Mouse (Mus musculus): ENCODE results near the gene Col9a1. TPM values are rescaled to one million over a fixed set of nuclear protein-coding genes. Genes with fewer than 3 reads are reported as not detected.

Gene Col9a1
- polyA plus RNA-seq, 1 experiment from 2014 or later, result 3.0 TPM

- WGBS, result 71% methylated on average over 4 of the region's 4 CpGs
- Histone ChIP-seq H3K4me1 (replicated peaks) (0 out of 2 replicates have a peak, but pooled peaks cover 4% of the 10 kb centered on the region), H3K9ac (no peak overlapping the region), H3K36me3 (no peaks in the 10 kb centered on the region), H3K9me3 (no peaks in the 10 kb centered on the region), H3K27ac (replicated peaks) (peak overlapping the region; percentile 58; the same call in 1 of the 2 replicates), H3K4me2 (no peak overlapping the region), H3K27me3 (no peaks in the 10 kb centered on the region), H3K4me3 (no peak overlapping the region)
- peak; percentile 84 for ATAC-seq (ENCODE audit: low FRiP score, low read depth)
Measured at GRCm38 (mm10) chr1:24225825-24226526, 48.6 kb downstream of the Col9a1 start.

- Histone ChIP-seq H3K4me1 (replicated peaks) (0 out of 2 replicates have a peak, but pooled peaks cover 4% of the 10 kb centered on the region), H3K9ac (no peak overlapping the region), H3K27ac (replicated peaks) (no peak overlapping the region), H3K4me3 (no peak overlapping the region), H3K4me2 (no peak overlapping the region), H3K36me3 (no peaks in the 10 kb centered on the region), H3K27me3 (no peaks in the 10 kb centered on the region), H3K9me3 (no peaks in the 10 kb centered on the region)
- WGBS, result 72% methylated on average over 6 of the region's 6 CpGs
- no peak for ATAC-seq (ENCODE audit: low FRiP score, low read depth)
Measured at GRCm38 (mm10) chr1:24226941-24227711, 49.7 kb downstream of the Col9a1 start.

- Histone ChIP-seq H3K36me3 (no peaks in the 10 kb centered on the region), H3K4me1 (replicated peaks) (0 out of 2 replicates have a peak, but pooled peaks cover 4% of the 10 kb centered on the region), H3K9me3 (no peaks in the 10 kb centered on the region), H3K4me2 (no peak overlapping the region), H3K4me3 (no peak overlapping the region), H3K27me3 (no peaks in the 10 kb centered on the region), H3K9ac (no peak overlapping the region), H3K27ac (replicated peaks) (no peak overlapping the region)
- ATAC-seq (ENCODE audit: low FRiP score, low read depth), result no peak
- WGBS, result 79% methylated on average over 1 of the region's 1 CpGs
Measured at GRCm38 (mm10) chr1:24229552-24229951, 52.1 kb downstream of the Col9a1 start.

GRCm38 (mm10) chr1:24230428-24230827 lies 53.0 kb downstream of the Col9a1 start:
- no peaks in the 10 kb centered on the region for H3K9me3 ChIP-seq
- no peak overlapping the region for H3K27ac ChIP-seq (replicated peaks)
- no peaks in the 10 kb centered on the region for H3K36me3 ChIP-seq
- ATAC-seq (ENCODE audit: low FRiP score, low read depth), result peak; percentile 79
- no peak overlapping the region for H3K4me2 ChIP-seq
- H3K4me3 ChIP-seq, result no peak overlapping the region
- H3K27me3 ChIP-seq, result no peaks in the 10 kb centered on the region
- WGBS, result 34% methylated on average over 8 of the region's 8 CpGs
- 0 out of 2 replicates have a peak, but pooled peaks cover 4% of the 10 kb centered on the region for H3K4me1 ChIP-seq (replicated peaks)
- no peak overlapping the region for H3K9ac ChIP-seq

- Histone ChIP-seq H3K4me3 (no peak overlapping the region), H3K9ac (no peak overlapping the region), H3K36me3 (no peaks in the 10 kb centered on the region), H3K27me3 (no peaks in the 10 kb centered on the region), H3K4me2 (no peak overlapping the region), H3K4me1 (replicated peaks) (no peaks in the 10 kb centered on the region), H3K27ac (replicated peaks) (no peak overlapping the region), H3K9me3 (no peaks in the 10 kb centered on the region)
- peak; percentile 39; the same call in 1 of the 2 replicates for ATAC-seq (ENCODE audit: low FRiP score, low read depth)
- WGBS, result 66% methylated on average over 3 of the region's 3 CpGs
Measured at GRCm38 (mm10) chr1:24231504-24232270, 54.3 kb downstream of the Col9a1 start.

- Histone ChIP-seq H3K4me2 (no peak overlapping the region), H3K36me3 (no peaks in the 10 kb centered on the region), H3K27ac (replicated peaks) (no peak overlapping the region), H3K9ac (no peak overlapping the region), H3K4me3 (no peak overlapping the region), H3K9me3 (no peaks in the 10 kb centered on the region), H3K4me1 (replicated peaks) (no peaks in the 10 kb centered on the region), H3K27me3 (no peaks in the 10 kb centered on the region)
- no peak for ATAC-seq (ENCODE audit: low FRiP score, low read depth)
- WGBS, result 81% methylated on average over 1 of the region's 1 CpGs
Measured at GRCm38 (mm10) chr1:24236330-24236729, 58.9 kb downstream of the Col9a1 start.

GRCm38 (mm10) chr1:24240039-24240691 lies 62.8 kb downstream of the Col9a1 start:
- no peak overlapping the region for H3K4me3 ChIP-seq
- WGBS, result 26% methylated on average over 8 of the region's 8 CpGs
- 0 out of 2 replicates have a peak, but pooled peaks cover 4% of the 10 kb centered on the region for H3K27me3 ChIP-seq
- H3K4me2 ChIP-seq, result no peak overlapping the region
- no peak overlapping the region for H3K9ac ChIP-seq
- H3K27ac ChIP-seq (replicated peaks), result no peak overlapping the region
- no peaks in the 10 kb centered on the region for H3K4me1 ChIP-seq (replicated peaks)
- no peak for ATAC-seq (ENCODE audit: low FRiP score, low read depth)
- no peaks in the 10 kb centered on the region for H3K36me3 ChIP-seq
- H3K9me3 ChIP-seq, result no peaks in the 10 kb centered on the region

- 76% methylated on average over 10 of the region's 10 CpGs for WGBS
- 0 out of 2 replicates have a peak, but pooled peaks cover 4% of the 10 kb centered on the region for H3K27me3 ChIP-seq
- H3K4me1 ChIP-seq (replicated peaks), result peaks cover 11% of the 10 kb centered on the region
- no peak for ATAC-seq (ENCODE audit: low FRiP score, low read depth)
- H3K27ac ChIP-seq (replicated peaks), result no peak overlapping the region
- no peak overlapping the region for H3K9ac ChIP-seq
- no peaks in the 10 kb centered on the region for H3K36me3 ChIP-seq
- H3K4me3 ChIP-seq, result no peak overlapping the region
- H3K9me3 ChIP-seq, result no peaks in the 10 kb centered on the region
- H3K4me2 ChIP-seq, result no peak overlapping the region
Measured at GRCm38 (mm10) chr1:24244931-24245330, 67.5 kb downstream of the Col9a1 start.

- H3K27ac ChIP-seq (replicated peaks), result no peak overlapping the region
- no peaks in the 10 kb centered on the region for H3K36me3 ChIP-seq
- H3K9ac ChIP-seq, result no peak overlapping the region
- H3K4me3 ChIP-seq, result no peak overlapping the region
- 0 out of 2 replicates have a peak, but pooled peaks cover 4% of the 10 kb centered on the region for H3K27me3 ChIP-seq
- peaks cover 11% of the 10 kb centered on the region for H3K4me1 ChIP-seq (replicated peaks)
- 57% methylated on average over 13 of the region's 13 CpGs for WGBS
- H3K4me2 ChIP-seq, result no peak overlapping the region
- ATAC-seq (ENCODE audit: low FRiP score, low read depth), result no peak
- H3K9me3 ChIP-seq, result no peaks in the 10 kb centered on the region
Measured at GRCm38 (mm10) chr1:24245700-24246375, 68.4 kb downstream of the Col9a1 start.

GRCm38 (mm10) chr1:24248294-24249104 lies 71.1 kb downstream of the Col9a1 start:
- H3K4me2 ChIP-seq, result no peak overlapping the region
- peak; percentile 86 for ATAC-seq (ENCODE audit: low FRiP score, low read depth)
- no peak overlapping the region for H3K4me3 ChIP-seq
- H3K4me1 ChIP-seq (replicated peaks), result peaks cover 11% of the 10 kb centered on the region
- peak overlapping the region; percentile 68 for H3K27ac ChIP-seq (replicated peaks)
- H3K27me3 ChIP-seq, result no peaks in the 10 kb centered on the region
- no peaks in the 10 kb centered on the region for H3K9me3 ChIP-seq
- no peaks in the 10 kb centered on the region for H3K36me3 ChIP-seq
- peak overlapping the region; percentile 8; the same call in 1 of the 2 replicates for H3K9ac ChIP-seq
- WGBS, result 60% methylated on average over 10 of the region's 10 CpGs
